Mouse (Mus musculus): ENCODE measurements around the gene Wdr77.

DNA sequence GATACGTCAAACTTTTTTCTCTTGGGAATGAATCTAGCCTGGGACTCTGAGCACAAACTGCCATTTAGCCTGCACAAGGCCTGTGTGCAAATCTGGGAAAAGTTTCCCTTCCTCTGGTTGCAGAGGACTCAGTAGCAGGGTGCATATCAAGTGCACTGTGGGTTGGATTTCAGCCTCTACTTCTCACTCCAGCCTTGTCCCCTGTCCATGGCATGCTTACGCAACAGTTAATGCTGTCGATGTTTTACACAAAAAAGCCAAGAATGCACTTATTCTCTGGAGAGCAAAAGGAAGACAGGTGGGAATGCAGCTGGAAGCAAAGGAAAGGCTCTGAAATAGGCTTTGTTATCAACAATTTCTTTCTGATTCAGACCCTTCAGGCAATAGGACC is 40.8 kb upstream of the Wdr77 start:
- TF ChIP-seq POLR2AphosphoS5 (IDR thresholded peaks at IDR 0.05; ENCODE audit: insufficient replicate concordance, low read depth, low read length) (no peak), CTCF (IDR thresholded peaks at IDR 0.05; ENCODE audit: low read depth, low read length) (no peak), GATA2 (IDR thresholded peaks at IDR 0.05; ENCODE audit: borderline replicate concordance, low read depth, low read length) (no peak), GATA1 (IDR thresholded peaks at IDR 0.05; ENCODE audit: borderline replicate concordance, low read length) (no peak)
